Mouse (Mus musculus) cortical plate, adult 2 months (tissue): ENCODE results near the gene Icam2.

Experiments
- CTCF ChIP-seq: fragments of 200-500 bp; IDR thresholded peaks from 2 replicates; pipeline ENCODE4 v1.5.1; 2011; ENCODE audit warnings: mild to moderate bottlenecking, control low read depth, low read length; ENCODE audit not compliant: insufficient read depth; ENCODE audit errors: extremely low read depth
- POLR2A ChIP-seq: fragments of 200-500 bp; IDR thresholded peaks from 2 replicates; pipeline ENCODE4 v1.6.1; 2011; ENCODE audit warnings: mild to moderate bottlenecking, low read length, control low read depth; ENCODE audit not compliant: insufficient read depth; ENCODE audit errors: extremely low read depth

DNA sequence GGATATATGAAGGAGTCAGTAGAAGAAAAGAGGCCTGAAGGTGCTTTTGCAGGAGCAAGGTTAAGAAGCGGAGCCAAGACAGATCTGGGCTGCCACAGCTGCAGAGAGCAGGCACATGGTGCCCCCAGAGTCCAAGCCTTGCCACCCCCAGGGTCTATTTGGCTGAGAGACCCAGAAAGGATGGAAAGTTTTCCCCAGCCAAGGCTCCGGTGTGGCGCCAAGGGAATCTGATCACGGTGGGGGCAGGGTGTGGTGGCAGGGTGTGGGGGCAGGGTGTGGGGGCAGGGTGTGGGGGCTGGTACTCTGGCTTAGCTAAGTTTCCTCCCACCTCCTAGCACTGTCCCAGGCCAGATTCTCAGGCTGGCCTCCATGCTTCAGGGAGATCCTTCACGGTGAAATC, 59.4 kb downstream of the Icam2 start:
- TF ChIP-seq CTCF, result no peak
- TF ChIP-seq POLR2A, result no peak
